Mouse (Mus musculus) stomach, postnatal 0 days (tissue): Measurements from ENCODE around the gene Ddx4.

ENCODE experiments used
- CTCF ChIP-seq: IDR thresholded peaks from 2 replicates; pipeline ENCODE4 v1.5.1; 2016; ENCODE audit warnings: antibody characterized with exemption, low read depth, mild to moderate bottlenecking, moderate library complexity
- EP300 ChIP-seq: optimal IDR thresholded peaks from 2 replicates; pipeline ENCODE3; 2016; ENCODE audit warnings: antibody characterized with exemption

GRCm38 (mm10) chr13:112584556-112585237 is 67.6 kb downstream of the Ddx4 start:
- TF ChIP-seq EP300 (no peak), CTCF (no peak)
